Mouse (Mus musculus) neural tube, embryonic 11.5 days (tissue): Measurements from ENCODE around the gene Elovl1. TPM values are rescaled to one million over a fixed set of nuclear protein-coding genes. Genes with fewer than 3 reads are reported as not detected.

Experiments used
- ATAC-seq: fragments of 200-750 bp; cut with Nextera tagmentation; 2 replicates; pipeline ENCODE4 v1.8.0; 2017; ENCODE audit warnings: moderate number of reproducible peaks, mild to moderate bottlenecking, moderate TSS enrichment, moderate library complexity; ENCODE audit not compliant: insufficient read depth, low FRiP score, low TSS enrichment
- DNase-seq: peaks from one replicate; pipeline ENCODE4 v3.0.0-alpha.2; 2015; ENCODE audit warnings: low spot score
- H3K27ac ChIP-seq: fragments of 300-500 bp; sonication (generic); 2 replicates; pipeline ENCODE4 v1.5.1; 2014; ENCODE audit warnings: low read depth, mild to moderate bottlenecking, low read length
- H3K27me3 ChIP-seq: fragments of 300-500 bp; sonication (generic); 2 replicates; pipeline ENCODE4 v1.6.1; 2014; ENCODE audit warnings: mild to moderate bottlenecking, low read length, mixed read lengths; ENCODE audit not compliant: control insufficient read depth, insufficient read depth
- H3K36me3 ChIP-seq: fragments of 300-500 bp; sonication (generic); 2 replicates; pipeline ENCODE4 v1.6.1; 2014; ENCODE audit warnings: mild to moderate bottlenecking, low read length, moderate library complexity, mixed read lengths; ENCODE audit not compliant: control insufficient read depth, insufficient read depth
- H3K4me1 ChIP-seq: fragments of 300-500 bp; sonication (generic); 2 replicates; pipeline ENCODE4 v1.6.1; 2014; ENCODE audit warnings: low read length, mixed read lengths; ENCODE audit not compliant: control insufficient read depth, insufficient read depth
- H3K4me2 ChIP-seq: fragments of 300-500 bp; sonication (generic); 2 replicates; pipeline ENCODE4 v1.6.1; 2014; ENCODE audit warnings: low read depth, mild to moderate bottlenecking, moderate library complexity
- H3K4me3 ChIP-seq: fragments of 300-500 bp; sonication (generic); 2 replicates; pipeline ENCODE4 v1.5.1; 2014; ENCODE audit warnings: low read depth, low read length
- H3K9ac ChIP-seq: fragments of 300-500 bp; sonication (generic); 2 replicates; pipeline ENCODE4 v1.6.1; 2014; ENCODE audit warnings: mild to moderate bottlenecking, low read length
- H3K9me3 ChIP-seq: fragments of 300-500 bp; sonication (generic); 2 replicates; pipeline ENCODE4 v1.6.1; 2016; ENCODE audit warnings: low read length; ENCODE audit not compliant: control insufficient read depth
- WGBS: fragments of 180-500 bp; shearing (Covaris S2); extraction: QIAGEN DNeasy Blood & Tissue Kit; methylation state at CpG from one replicate; pipeline ENCODE4 v1.1.7; 2014; 5-methylcytosine and 5-hydroxymethylcytosine counted together
- polyA plus RNA-seq: library from polyadenylated mRNA; unstranded; fragments of >200 nt; fragmentation: Nextera tagmentation; extraction: Ambion mirVana; gene quantifications from 2 replicates; pipeline ENCODE4 v1.2.1, GENCODE M21; 2014

Elovl1 gene
- polyA plus RNA-seq, 1 experiment from 2014 or later: 42.3 TPM

- ATAC-seq (no peak), DNase-seq (no peak)
- H3K4me3 ChIP-seq: no peak overlapping the region
- no peak overlapping the region for H3K9ac ChIP-seq
- WGBS: 86% methylated on average over 10 of the region's 10 CpGs
- no peaks in the 10 kb centered on the region for H3K27me3 ChIP-seq
- H3K4me2 ChIP-seq: no peak overlapping the region
- H3K27ac ChIP-seq: no peak overlapping the region
- peaks cover 10% of the 10 kb centered on the region for H3K4me1 ChIP-seq
- H3K9me3 ChIP-seq: no peaks in the 10 kb centered on the region
- no peaks in the 10 kb centered on the region for H3K36me3 ChIP-seq
These were observed 17.2 kb downstream of the Elovl1 start for GRCm38 (mm10) chr4:118445088-118445487.

DNA sequence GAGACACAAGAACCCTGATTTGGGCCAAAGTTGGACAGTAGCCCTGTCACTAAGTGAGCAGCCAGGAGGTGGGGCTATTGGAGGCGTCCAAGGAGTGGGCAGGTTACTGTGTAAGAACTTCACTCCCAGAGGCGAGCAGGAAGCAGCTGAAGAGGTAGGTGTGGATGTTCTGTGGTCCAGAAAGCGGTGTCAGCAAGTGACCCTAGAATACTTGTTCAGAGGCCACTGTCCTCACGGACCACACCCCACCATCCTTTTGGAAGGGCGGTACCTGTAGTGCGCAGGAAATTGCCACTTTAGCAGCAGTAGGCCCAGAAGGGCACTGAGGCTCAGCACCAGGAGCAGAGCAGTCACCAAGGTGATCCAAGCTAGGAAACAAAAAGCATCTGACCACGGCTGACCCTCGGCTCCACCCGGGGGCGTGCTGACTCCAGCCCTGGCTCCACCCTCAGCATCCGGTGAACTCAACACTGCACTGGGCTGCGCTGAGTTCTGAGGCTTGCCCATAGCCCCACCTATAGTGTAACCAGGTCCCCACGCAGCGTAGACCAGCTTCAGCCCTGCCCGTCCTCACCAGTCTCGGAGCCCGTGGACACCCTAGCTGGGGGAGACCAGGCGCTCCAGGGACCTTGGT lies 18.0 kb downstream of the Elovl1 start:
- Histone ChIP-seq H3K4me3 (peak overlapping the region; percentile 30), H3K9ac (peak overlapping the region; percentile 58), H3K27me3 (no peaks in the 10 kb centered on the region), H3K36me3 (no peaks in the 10 kb centered on the region), H3K4me1 (peaks cover 10% of the 10 kb centered on the region), H3K9me3 (no peaks in the 10 kb centered on the region), H3K27ac (no peak overlapping the region), H3K4me2 (peak overlapping the region; percentile 68)
- 17% methylated on average over 18 of the region's 18 CpGs for WGBS
- peak; percentile 70 for ATAC-seq
- DNase-seq: peak; percentile 51

DNA sequence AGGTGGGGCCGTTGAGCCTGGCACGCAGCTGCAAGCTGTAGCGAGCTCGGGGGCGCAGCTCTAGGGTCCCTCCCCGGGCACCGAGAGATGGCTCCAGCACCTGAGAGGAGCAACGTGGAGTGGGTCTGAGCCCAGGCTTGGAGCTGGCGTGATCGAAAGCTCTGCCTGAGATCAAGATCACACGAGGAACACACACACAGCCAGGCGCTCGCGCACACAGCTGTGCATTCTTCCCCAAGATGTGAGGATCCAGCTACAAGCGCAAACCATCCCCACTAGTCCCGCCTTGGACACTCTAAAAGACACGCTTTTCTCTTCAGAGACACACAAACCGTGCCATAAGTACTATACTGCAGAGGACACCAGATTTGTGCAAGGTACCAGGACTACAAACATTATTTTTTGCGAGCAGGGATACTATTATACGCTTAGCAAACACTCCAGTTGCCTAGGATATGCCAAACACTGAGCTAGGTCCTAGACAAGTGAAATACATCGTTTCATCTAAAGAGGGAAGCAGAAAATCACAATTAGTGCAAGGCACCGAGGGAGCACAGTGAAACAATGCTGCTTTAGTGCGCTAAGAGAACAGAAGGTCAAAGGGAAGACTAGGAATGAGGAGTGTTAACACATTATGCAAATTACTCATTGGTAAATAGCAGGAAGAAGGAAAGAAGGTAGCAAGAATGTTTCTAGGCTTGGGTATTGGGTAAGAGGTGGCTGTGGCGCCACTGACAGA lies 18.7 kb downstream of the Elovl1 start:
- 20% methylated on average over 24 of the region's 24 CpGs for WGBS
- no peaks in the 10 kb centered on the region for H3K9me3 ChIP-seq
- H3K27me3 ChIP-seq: no peaks in the 10 kb centered on the region
- H3K4me3 ChIP-seq: peak overlapping the region; percentile 30
- H3K4me2 ChIP-seq: peak overlapping the region; percentile 68
- H3K9ac ChIP-seq: peak overlapping the region; percentile 58
- no peak overlapping the region for H3K27ac ChIP-seq
- H3K4me1 ChIP-seq: peaks cover 10% of the 10 kb centered on the region
- DNase-seq (peak; percentile 45), ATAC-seq (peak; percentile 48; the same call in 1 of the 2 replicates)
- no peaks in the 10 kb centered on the region for H3K36me3 ChIP-seq

DNA sequence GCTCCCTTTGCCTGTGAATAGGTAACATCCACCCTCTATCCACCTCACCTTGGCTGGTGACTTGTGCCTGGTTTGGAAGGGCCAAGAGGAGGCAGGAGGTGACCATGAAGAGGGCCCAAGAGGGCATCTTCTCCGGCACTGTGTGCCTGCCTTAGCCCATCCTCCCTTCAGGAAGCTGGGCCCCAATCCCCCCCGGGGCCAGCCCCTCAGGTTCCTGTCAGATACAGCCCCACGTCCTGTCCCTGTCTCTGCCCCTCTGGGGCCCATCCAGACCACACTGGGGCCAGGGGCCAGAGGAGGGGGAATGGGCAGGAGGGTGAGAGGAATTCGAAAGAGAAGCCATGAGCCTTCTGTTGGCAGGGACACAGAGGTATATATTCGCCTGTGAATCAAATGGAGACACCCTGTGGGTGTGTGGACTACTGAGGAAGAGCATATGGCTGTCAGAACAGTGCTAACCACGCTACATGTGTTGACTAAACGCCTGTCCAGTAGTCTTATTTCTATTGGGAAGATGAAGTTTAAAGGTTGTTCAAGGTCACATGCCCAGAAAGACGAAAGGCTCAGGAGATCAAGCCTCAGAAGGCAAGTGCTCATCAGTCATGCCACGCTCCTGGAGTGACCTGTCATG lies 29.6 kb downstream of the Elovl1 start, which contains the start of gene Mpl:
Mpl (minus strand) TSS at position 169 of the 631 bp plus-strand sequence.
- H3K27ac ChIP-seq: no peak within 1 kb of the TSS
- H3K36me3 ChIP-seq: no peaks in the 10 kb centered on the region
- no peaks in the 10 kb centered on the region for H3K4me1 ChIP-seq
- WGBS: 65% methylated on average over 9 of the region's 9 CpGs
- H3K27me3 ChIP-seq: no peaks in the 10 kb centered on the region
- no peak within 1 kb of the TSS for H3K9ac ChIP-seq
- DNase-seq: no peak
- ATAC-seq: no peak
- H3K4me3 ChIP-seq: no peak within 1 kb of the TSS
- H3K4me2 ChIP-seq: no peak within 1 kb of the TSS
- no peaks in the 10 kb centered on the region for H3K9me3 ChIP-seq

DNA sequence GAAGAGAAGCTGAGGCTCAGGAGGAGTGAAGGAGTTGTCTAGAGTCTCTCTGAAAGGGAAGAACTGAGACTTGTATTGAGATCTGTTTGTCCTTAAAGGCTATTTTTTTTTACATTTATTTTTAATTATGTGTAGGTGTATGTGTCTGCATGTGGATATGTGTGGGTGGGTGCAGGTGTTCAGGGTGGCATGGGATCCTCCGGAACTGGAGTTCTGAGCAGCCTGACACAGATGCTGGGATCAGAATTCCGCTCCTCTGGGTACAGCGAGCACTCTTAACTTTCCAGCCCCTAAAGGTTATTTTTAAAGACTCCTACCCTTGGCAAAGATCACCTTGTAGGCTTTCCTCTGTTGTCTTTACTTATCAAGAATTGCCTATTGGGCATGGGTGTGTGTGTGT lies 37.1 kb downstream of the Elovl1 start:
- ATAC-seq (no peak), DNase-seq (no peak)
- 0 out of 2 replicates have a peak, but pooled peaks cover 2% of the 10 kb centered on the region for H3K4me1 ChIP-seq
- no peak overlapping the region for H3K4me2 ChIP-seq
- H3K9me3 ChIP-seq: no peaks in the 10 kb centered on the region
- no peak overlapping the region for H3K9ac ChIP-seq
- no peaks in the 10 kb centered on the region for H3K36me3 ChIP-seq
- no peaks in the 10 kb centered on the region for H3K27me3 ChIP-seq
- no peak overlapping the region for H3K27ac ChIP-seq
- 91% methylated on average over 3 of the region's 3 CpGs for WGBS
- H3K4me3 ChIP-seq: no peak overlapping the region

- ATAC-seq: no peak
- Histone ChIP-seq H3K36me3 (no peaks in the 10 kb centered on the region), H3K4me3 (no peak overlapping the region), H3K27ac (no peak overlapping the region), H3K9me3 (no peaks in the 10 kb centered on the region), H3K9ac (no peak overlapping the region), H3K4me1 (0 out of 2 replicates have a peak, but pooled peaks cover 2% of the 10 kb centered on the region), H3K4me2 (no peak overlapping the region), H3K27me3 (no peaks in the 10 kb centered on the region)
- 18% methylated on average over 10 of the region's 11 CpGs for WGBS
- DNase-seq: no peak
These were observed 37.8 kb downstream of the Elovl1 start for GRCm38 (mm10) chr4:118465697-118466163.

- no peak for ATAC-seq
- Histone ChIP-seq H3K27me3 (no peaks in the 10 kb centered on the region), H3K9ac (no peak overlapping the region), H3K27ac (no peak overlapping the region), H3K4me3 (no peak overlapping the region), H3K4me2 (no peak overlapping the region), H3K9me3 (no peaks in the 10 kb centered on the region), H3K36me3 (no peaks in the 10 kb centered on the region), H3K4me1 (no peaks in the 10 kb centered on the region)
- no peak for DNase-seq
- WGBS: 64% methylated on average over 6 of the region's 6 CpGs
These were observed 43.4 kb downstream of the Elovl1 start for GRCm38 (mm10) chr4:118471281-118471680.

- Histone ChIP-seq H3K4me3 (no peak overlapping the region), H3K27me3 (no peaks in the 10 kb centered on the region), H3K4me1 (no peaks in the 10 kb centered on the region), H3K9ac (no peak overlapping the region), H3K9me3 (no peaks in the 10 kb centered on the region), H3K27ac (no peak overlapping the region), H3K36me3 (no peaks in the 10 kb centered on the region), H3K4me2 (no peak overlapping the region)
- ATAC-seq (no peak), DNase-seq (no peak)
- 85% methylated on average over 11 of the region's 11 CpGs for WGBS
These were observed 44.8 kb downstream of the Elovl1 start for GRCm38 (mm10) chr4:118472687-118473086.
